Mouse (Mus musculus) CD4-positive, CD25-positive, alpha-beta regulatory T cell (primary cell): ENCODE measurements around the gene Gm5294. TPM values are rescaled to one million over a fixed set of nuclear protein-coding genes. Genes with fewer than 3 reads are reported as not detected.

Experiments
- polyA plus RNA-seq: library from polyadenylated mRNA; unstranded; fragments of 100-300 nt; shearing (Covaris generic); gene quantifications from one replicate; pipeline ENCODE4 v1.2.1, GENCODE M21; 2017

Gm5294 gene
- polyA plus RNA-seq, result not detected

DNA sequence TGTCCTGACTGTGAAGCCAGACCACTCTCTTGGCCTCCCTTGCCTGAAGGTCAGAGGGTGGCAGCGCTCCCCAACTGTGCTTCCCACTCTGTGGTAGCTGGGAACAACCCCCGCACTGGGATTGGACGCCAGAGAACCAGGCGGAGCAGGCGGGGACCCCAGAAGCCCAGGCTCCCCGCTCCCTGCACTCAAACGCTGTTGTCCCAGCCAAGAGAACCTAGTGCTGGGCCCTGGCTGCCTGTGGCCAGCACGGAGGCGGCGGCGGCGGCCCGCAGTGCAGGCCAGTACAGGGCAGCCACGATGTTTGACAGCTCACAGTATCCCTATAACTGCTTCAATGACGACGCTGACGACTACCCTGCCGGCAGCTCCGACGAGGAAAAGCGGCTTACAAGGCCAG lies at the start of gene Gm5294:
Gene Gm5294, plus strand, starts transcription at position 301 of the 400 bp plus-strand sequence.

Other genes with a start within 250 kb of the Gm5294 start
- gene Zfp68, start 200.3 kb upstream of the Gm5294 start, polyA plus RNA-seq, result 61.3 TPM
- 7.9 TPM for gene A430033K04Rik, start 197.2 kb upstream of the Gm5294 start, polyA plus RNA-seq
- not detected for gene Fam20c, start 65.6 kb upstream of the Gm5294 start, polyA plus RNA-seq
- 0.16 TPM for gene Pdgfa, start 177.3 kb downstream of the Gm5294 start, polyA plus RNA-seq